Mouse (Mus musculus): ENCODE measurements around the gene Nr2c2ap.
A peak's percentile ranks its signal among the peaks of the same experiment; 100 is the strongest.

The Nr2c2ap gene

GRCm38 (mm10) chr8:70131166-70131883 lies at the start of gene Nr2c2ap:
Nr2c2ap (plus strand) TSS chr8:70131333.
- DNase-seq, result peak; percentile 85 to 88

GRCm38 (mm10) chr8:70081976-70082375 lies 49.2 kb upstream of the Nr2c2ap start:
- peak; percentile 37 to 44 for DNase-seq

DNA sequence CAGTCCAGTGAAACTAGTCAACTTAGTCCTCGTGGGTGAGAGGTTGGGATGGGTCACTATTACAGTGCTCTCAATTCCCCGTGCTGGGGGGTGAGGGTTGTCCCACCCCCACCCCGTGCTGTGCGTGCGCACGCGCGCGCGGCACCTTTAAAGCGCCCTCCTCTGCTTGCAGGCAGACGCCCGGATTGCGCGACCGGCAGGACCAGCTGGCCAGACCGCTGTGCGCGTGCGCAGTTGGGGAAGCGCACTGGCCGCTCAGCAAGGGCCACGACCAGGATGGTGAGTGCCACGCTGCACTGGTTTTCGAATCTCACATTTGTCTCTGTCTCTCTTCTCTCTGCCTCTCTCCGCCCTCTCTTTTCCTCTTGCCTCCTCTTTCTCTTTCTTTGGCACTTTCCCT lies 47.8 kb upstream of the Nr2c2ap start, which contains the start of gene Hapln4:
Hapln4 (plus strand) TSS at position 173 of the 400 bp plus-strand sequence.
- DNase-seq, result peak; percentile 91 to 95

DNA sequence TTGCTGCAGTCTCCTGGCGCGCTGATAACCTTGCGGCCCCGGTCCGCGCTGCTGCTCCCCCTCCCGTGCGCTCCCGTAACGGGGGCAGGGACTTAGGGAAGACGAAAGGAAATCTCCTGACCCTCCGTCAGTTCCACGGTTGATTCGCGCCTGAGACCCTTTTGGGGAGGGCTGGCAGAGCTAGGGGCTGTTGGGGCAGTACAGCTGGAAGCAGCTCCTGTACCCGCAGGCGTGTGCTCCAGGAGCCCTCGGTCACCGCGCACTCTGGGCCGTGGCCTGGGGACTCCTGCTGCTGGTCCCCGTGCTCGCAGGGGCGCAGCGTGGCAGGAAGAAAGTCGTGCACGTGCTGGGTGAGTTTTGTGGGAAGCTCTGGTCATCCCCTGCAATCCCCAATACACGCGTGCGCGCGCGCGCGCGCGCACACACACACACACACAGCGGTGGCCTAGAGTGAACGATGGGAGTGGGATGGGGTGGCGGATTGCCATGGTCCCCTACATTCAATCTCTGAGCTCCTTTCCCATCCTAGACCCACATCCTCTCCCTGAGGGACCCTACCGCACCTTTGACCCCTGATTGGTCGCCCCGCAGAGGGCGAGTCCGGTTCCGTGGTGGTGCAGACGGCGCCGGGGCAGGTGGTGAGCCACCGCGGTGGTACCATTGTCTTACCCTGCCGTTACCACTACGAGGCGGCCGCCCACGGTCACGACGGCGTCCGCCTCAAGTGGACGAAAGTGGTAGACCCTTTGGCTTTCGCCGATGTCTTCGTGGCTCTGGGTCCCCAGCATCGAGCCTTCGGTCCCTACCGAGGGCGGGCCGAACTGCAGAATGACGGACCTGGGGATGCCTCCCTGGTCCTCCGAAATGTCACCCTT lies 46.7 kb upstream of the Nr2c2ap start:
- peak; percentile 60 to 62 for DNase-seq

- no peak for DNase-seq
These were observed 45.0 kb upstream of the Nr2c2ap start for GRCm38 (mm10) chr8:70086151-70086550.

- DNase-seq, result no peak
These were observed 43.9 kb upstream of the Nr2c2ap start for GRCm38 (mm10) chr8:70087237-70087636.

GRCm38 (mm10) chr8:70087836-70088650 lies 43.1 kb upstream of the Nr2c2ap start:
- peak; percentile 61 to 62 for DNase-seq

- no peak for DNase-seq
These were observed 41.7 kb upstream of the Nr2c2ap start for GRCm38 (mm10) chr8:70089296-70089960.

- DNase-seq, result no peak
These were observed 38.3 kb upstream of the Nr2c2ap start for GRCm38 (mm10) chr8:70092786-70093185.

DNA sequence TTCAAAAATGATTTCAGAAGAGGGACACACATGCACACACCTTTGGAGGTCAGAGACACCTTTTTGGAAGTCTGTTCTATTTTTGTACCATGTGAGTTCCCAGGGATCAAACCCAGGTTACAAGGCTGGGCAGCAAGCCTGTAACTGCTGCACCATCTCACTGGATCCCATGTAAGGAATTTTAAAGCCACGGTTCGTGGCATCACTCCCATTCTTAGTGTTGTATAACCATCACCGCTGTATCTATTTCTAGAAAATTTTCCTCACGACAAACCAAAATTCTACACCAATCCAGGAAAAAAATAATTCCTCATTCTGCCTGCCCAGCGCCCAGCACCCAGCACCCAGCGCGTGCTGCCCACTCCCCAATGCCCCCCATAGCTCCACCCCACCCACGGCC lies 31.9 kb upstream of the Nr2c2ap start:
- no peak for DNase-seq

GRCm38 (mm10) chr8:70100241-70100640 lies 30.9 kb upstream of the Nr2c2ap start:
- DNase-seq, result no peak

DNA sequence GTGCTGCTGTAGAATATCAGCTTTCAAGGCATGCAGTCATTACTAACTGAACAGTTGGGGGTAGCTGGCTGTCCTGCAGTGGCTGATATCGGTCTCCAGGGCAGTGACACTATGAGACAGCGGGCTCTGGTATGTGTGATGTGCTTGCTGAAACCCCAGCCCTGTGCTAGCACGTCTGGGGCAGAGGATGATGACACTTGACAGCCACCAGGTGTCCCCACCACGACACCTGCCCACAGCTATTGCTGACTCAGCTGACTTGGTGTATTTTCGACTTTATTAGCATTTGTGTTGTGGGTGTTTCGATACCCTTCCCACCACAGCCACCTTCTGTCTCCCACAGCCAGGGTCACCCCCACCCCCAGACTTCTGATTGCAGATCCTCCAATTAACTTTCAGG lies 26.6 kb upstream of the Nr2c2ap start:
- peak; percentile 59 to 66 for DNase-seq

DNA sequence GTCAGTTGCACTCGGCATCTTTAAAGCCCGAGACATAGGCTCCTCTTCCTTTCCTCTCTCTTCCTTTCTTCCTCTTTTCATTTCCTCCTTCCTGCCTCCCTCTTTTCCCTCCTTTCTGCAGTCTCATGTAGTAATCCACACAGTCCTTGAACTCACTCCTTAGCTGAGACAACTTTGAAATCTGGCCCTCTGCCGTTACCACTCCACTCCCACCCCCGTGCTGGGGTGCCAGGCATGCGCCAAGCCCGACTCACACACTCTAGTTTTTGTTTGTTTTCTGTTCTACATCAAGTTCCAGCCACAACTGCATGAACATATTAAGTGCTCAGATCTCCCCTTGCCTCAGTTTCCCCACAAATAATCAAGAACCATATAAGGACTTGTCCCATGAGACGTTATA lies 26.2 kb upstream of the Nr2c2ap start:
- DNase-seq, result no peak

- no peak for DNase-seq
These were observed 20.7 kb upstream of the Nr2c2ap start for GRCm38 (mm10) chr8:70110451-70110850.

GRCm38 (mm10) chr8:70111192-70111795 lies 19.8 kb upstream of the Nr2c2ap start:
- no peak for DNase-seq

DNA sequence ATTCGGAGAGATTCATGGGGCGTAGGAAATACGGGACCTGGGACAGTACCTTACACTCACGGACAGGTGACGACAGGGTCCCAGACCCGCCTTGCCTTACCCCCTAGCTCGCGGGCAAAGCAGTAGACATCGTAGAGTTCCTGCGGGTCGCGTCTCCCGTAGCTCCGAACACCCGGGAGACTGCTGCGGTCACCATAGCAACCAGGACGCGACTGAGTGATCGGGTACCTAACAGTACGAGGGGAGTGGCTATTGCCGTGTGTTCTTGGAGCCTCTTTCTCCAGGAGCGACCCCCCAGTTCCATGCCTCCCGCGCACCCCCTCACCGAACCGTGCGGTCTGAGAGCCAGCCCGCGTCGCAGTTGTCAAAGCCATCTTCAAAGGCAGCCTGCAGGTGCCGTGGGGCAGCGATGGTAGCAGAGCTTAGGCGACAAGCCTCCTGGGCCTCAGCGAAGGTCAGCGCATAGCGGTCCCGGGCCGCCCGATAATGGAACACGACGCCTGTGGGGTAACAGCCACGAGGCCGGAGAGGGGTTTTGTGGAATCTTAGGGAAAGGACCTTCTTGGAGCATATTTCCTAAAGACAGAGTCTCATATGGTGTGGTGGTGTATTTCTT lies 18.6 kb upstream of the Nr2c2ap start:
- no peak for DNase-seq

GRCm38 (mm10) chr8:70114488-70114887 lies 16.6 kb upstream of the Nr2c2ap start:
- no peak for DNase-seq

DNA sequence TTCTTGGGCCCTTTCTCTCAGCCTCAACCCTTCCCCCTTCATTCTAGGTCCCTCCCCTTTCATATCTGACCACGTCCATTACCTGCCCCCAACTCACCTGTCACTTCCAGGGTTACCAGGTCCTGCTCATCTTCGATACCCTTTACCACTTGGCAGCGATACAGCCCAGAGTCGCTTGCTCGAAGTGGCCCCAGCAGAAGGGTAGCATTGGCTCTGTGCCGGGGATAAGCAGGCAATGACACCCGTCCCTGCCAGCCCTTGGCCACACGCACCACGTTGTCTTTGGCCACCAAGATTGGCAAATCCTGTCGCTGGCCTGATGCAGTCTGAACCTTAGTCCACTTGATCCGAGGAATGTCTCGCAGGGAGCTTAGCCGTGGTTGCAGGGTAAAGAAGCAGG lies 16.2 kb upstream of the Nr2c2ap start:
- no peak for DNase-seq

GRCm38 (mm10) chr8:70117611-70118010 lies 13.5 kb upstream of the Nr2c2ap start:
- no peak for DNase-seq

- no peak for DNase-seq
These were observed 12.1 kb upstream of the Nr2c2ap start for GRCm38 (mm10) chr8:70118726-70119700.
